Mouse (Mus musculus): Measurements from ENCODE around the gene Gm10065.
A peak's percentile ranks its signal among the peaks of the same experiment; 100 is the strongest.
"Not testable (repeated sequence)": the region's sequence is repeated elsewhere in the genome, so short reads cannot be mapped to it uniquely, and the experiment has no call there.

Gene Gm10065

GRCm38 (mm10) chr13:21478759-21479670, at the start of gene Gm10065, which contains the start of gene Zkscan4:
Gene Gm10065, minus strand, starts transcription at chr13:21479441.
Gene Zkscan4, plus strand, starts transcription at chr13:21478907.
- DNase-seq (ENCODE audit: low spot score in 2 of 2) = peak; percentile 62 to 65

GRCm38 (mm10) chr13:21506221-21506649, 27.0 kb upstream of the Gm10065 start:
- peak; percentile 83 for DNase-seq (ENCODE audit: low spot score in 2 of 2)

GRCm38 (mm10) chr13:21502296-21502695, 23.1 kb upstream of the Gm10065 start:
- DNase-seq (ENCODE audit: low spot score in 2 of 2) = no peak

- not testable (repeated sequence) for DNase-seq (ENCODE audit: low spot score in 2 of 2)
Measured at GRCm38 (mm10) chr13:21501182-21501581, 21.9 kb upstream of the Gm10065 start, which contains the start of gene Gm11273. Gene Gm11273, minus strand, starts transcription at chr13:21501418.

- DNase-seq (ENCODE audit: low spot score in 2 of 2) = no peak
Measured at GRCm38 (mm10) chr13:21495080-21495479, 15.8 kb upstream of the Gm10065 start, which contains the start of gene AK157302. Gene AK157302, plus strand, starts transcription at chr13:21495223.

GRCm38 (mm10) chr13:21492847-21493246, 13.6 kb upstream of the Gm10065 start:
- no peak for DNase-seq (ENCODE audit: low spot score in 2 of 2)

- no peak for DNase-seq (ENCODE audit: low spot score in 2 of 2)
Measured at GRCm38 (mm10) chr13:21486881-21487280, 7.6 kb upstream of the Gm10065 start.

- no peak for DNase-seq (ENCODE audit: low spot score in 2 of 2)
Measured at GRCm38 (mm10) chr13:21472427-21472826, 6.8 kb downstream of the Gm10065 start.

- no peak for DNase-seq (ENCODE audit: low spot score in 2 of 2)
Measured at GRCm38 (mm10) chr13:21469097-21469496, 10.1 kb downstream of the Gm10065 start.

GRCm38 (mm10) chr13:21468061-21469019, 10.9 kb downstream of the Gm10065 start, which contains the start of gene Nkapl:
Gene Nkapl, minus strand, starts transcription at chr13:21468509.
- DNase-seq (ENCODE audit: low spot score in 2 of 2) = peak; percentile 83 to 86

- no peak for DNase-seq (ENCODE audit: low spot score in 2 of 2)
Measured at GRCm38 (mm10) chr13:21467336-21467735, 11.9 kb downstream of the Gm10065 start.

- not testable (repeated sequence) for DNase-seq (ENCODE audit: low spot score in 2 of 2)
Measured at GRCm38 (mm10) chr13:21462516-21462915, 16.7 kb downstream of the Gm10065 start.

- no peak for DNase-seq (ENCODE audit: low spot score in 2 of 2)
Measured at GRCm38 (mm10) chr13:21456347-21456746, 22.9 kb downstream of the Gm10065 start.

- no peak for DNase-seq (ENCODE audit: low spot score in 2 of 2)
Measured at GRCm38 (mm10) chr13:21454133-21454532, 25.1 kb downstream of the Gm10065 start.

GRCm38 (mm10) chr13:21453449-21453848, 25.8 kb downstream of the Gm10065 start, which contains the start of gene Zscan26:
Gene Zscan26, minus strand, starts transcription at chr13:21453730.
- DNase-seq (ENCODE audit: low spot score in 2 of 2) = peak; percentile 90 to 91

- peak in 1 of 2 experiments; percentile 3 for DNase-seq (ENCODE audit: low spot score in 2 of 2)
Measured at GRCm38 (mm10) chr13:21453042-21453441, 26.2 kb downstream of the Gm10065 start.

GRCm38 (mm10) chr13:21447856-21448614, 31.2 kb downstream of the Gm10065 start:
- no peak for DNase-seq (ENCODE audit: low spot score in 2 of 2)

- no peak for DNase-seq (ENCODE audit: low spot score in 2 of 2)
Measured at GRCm38 (mm10) chr13:21446796-21447195, 32.4 kb downstream of the Gm10065 start.

- no peak for DNase-seq (ENCODE audit: low spot score in 2 of 2)
Measured at GRCm38 (mm10) chr13:21441207-21441572, 38.1 kb downstream of the Gm10065 start.

- peak; percentile 26 to 48 for DNase-seq (ENCODE audit: low spot score in 2 of 2)
Measured at GRCm38 (mm10) chr13:21440503-21441206, 38.6 kb downstream of the Gm10065 start, which contains the start of gene Pgbd1. Gene Pgbd1, minus strand, starts transcription at chr13:21441058.
